Mouse (Mus musculus) CH12.LX (cell line): ENCODE measurements around the gene Akr1cl. TPM values are rescaled to one million over a fixed set of nuclear protein-coding genes. Genes with fewer than 3 reads are reported as not detected.

ENCODE experiments used
- DNase-seq: peaks from one replicate; pipeline ENCODE4 v3.0.0-alpha.2; 2013; ENCODE audit errors: extremely low read depth
- H3K27ac ChIP-seq: 2 replicates; pipeline ENCODE4 v1.5.1; 2012; ENCODE audit warnings: low read depth, mild to moderate bottlenecking, control low read depth, moderate library complexity; ENCODE audit not compliant: insufficient read depth
- H3K27me3 ChIP-seq: replicated peaks from 2 replicates; pipeline ENCODE3; 2012; ENCODE audit warnings: inconsistent platforms
- H3K36me3 ChIP-seq, 2 experiments: replicated peaks in 1 of 2; 2 replicates each; pipeline versions ENCODE3 to v1.6.1; 2012; ENCODE audit warnings: inconsistent platforms in 1 of 2, low read length in 1 of 2, mild to moderate bottlenecking in 1 of 2, mixed read lengths in 1 of 2, moderate library complexity in 1 of 2; ENCODE audit not compliant: control insufficient read depth in 1 of 2, insufficient read depth in 1 of 2
- H3K4me1 ChIP-seq, 2 experiments: 2 replicates each; pipeline ENCODE4 v1.6.1; 2012; ENCODE audit warnings: inconsistent platforms in 1 of 2, moderate library complexity in 1 of 2; ENCODE audit not compliant: insufficient read depth in 2 of 2, control insufficient read depth in 1 of 2
- H3K4me2 ChIP-seq: 2 replicates; pipeline ENCODE4 v1.6.1; 2012; ENCODE audit warnings: low read depth, mild to moderate bottlenecking, control low read depth; ENCODE audit not compliant: poor library complexity, insufficient read depth, severe bottlenecking
- H3K4me3 ChIP-seq, 3 experiments: fragments of 150-350 bp in 1 of 3; sonication (generic) in 1 of 3; replicated peaks in 1 of 3; 2 replicates each; pipeline versions ENCODE3 to v1.5.1; 2011 to 2012; ENCODE audit warnings: low read depth in 2 of 3, low read length in 2 of 3, mild to moderate bottlenecking in 2 of 3, moderate library complexity in 2 of 3, control low read depth in 1 of 3, improper control_type of control experiment in 1 of 3, inconsistent platforms in 1 of 3, mixed read lengths in 1 of 3; ENCODE audit not compliant: poor library complexity in 1 of 3
- H3K79me2 ChIP-seq: replicated peaks from 2 replicates; pipeline ENCODE4 v1.6.1; 2012; ENCODE audit warnings: mild to moderate bottlenecking, moderate library complexity; ENCODE audit not compliant: control insufficient read depth, poor library complexity, insufficient read depth, severe bottlenecking; ENCODE audit errors: extremely low read depth
- H3K9ac ChIP-seq: 2 replicates; pipeline ENCODE4 v1.6.1; 2012; ENCODE audit warnings: low read depth, mild to moderate bottlenecking, control low read depth, moderate library complexity; ENCODE audit not compliant: insufficient read depth
- H3K9me3 ChIP-seq: replicated peaks from 2 replicates; pipeline ENCODE3; 2012; ENCODE audit warnings: low read length, inconsistent platforms, mixed read lengths
- BHLHE40 ChIP-seq: IDR thresholded peaks from 2 replicates; pipeline ENCODE4 v1.6.1; 2011; ENCODE audit warnings: mild to moderate bottlenecking, low read depth, low read length, improper control_type of control experiment
- CHD1 ChIP-seq: IDR thresholded peaks from 2 replicates; pipeline ENCODE4 v1.6.1; 2012; ENCODE audit warnings: low read depth, low read length, improper control_type of control experiment, inconsistent platforms
- CHD2 ChIP-seq: IDR thresholded peaks from 2 replicates; pipeline ENCODE4 v1.6.1; 2011; ENCODE audit warnings: low read length, improper control_type of control experiment
- CTCF ChIP-seq, 2 experiments: IDR thresholded peaks in 1 of 2; conservative IDR thresholded peaks in 1 of 2; 2 replicates each; pipeline ENCODE4 v1.5.1; 2011 to 2012; ENCODE audit warnings: low read depth in 2 of 2, low read length in 2 of 2, improper control_type of control experiment in 1 of 2, inconsistent platforms in 1 of 2, mild to moderate bottlenecking in 1 of 2, moderate library complexity in 1 of 2
- E2F4 ChIP-seq: IDR thresholded peaks from 2 replicates; pipeline ENCODE4 v1.6.1; 2011; ENCODE audit warnings: low read depth, low read length, improper control_type of control experiment; ENCODE audit not compliant: insufficient replicate concordance
- ELF1 ChIP-seq: IDR thresholded peaks from 2 replicates; pipeline ENCODE4 v1.6.1; 2014; ENCODE audit warnings: low read depth, mild to moderate bottlenecking, inconsistent platforms, low read length, improper control_type of control experiment
- EP300 ChIP-seq: IDR thresholded peaks from 2 replicates; pipeline ENCODE4 v1.6.1; 2011; ENCODE audit warnings: low read length, improper control_type of control experiment
- ETS1 ChIP-seq: conservative IDR thresholded peaks from 2 replicates; pipeline ENCODE4 v1.6.1; 2012; ENCODE audit warnings: low read depth, mild to moderate bottlenecking, inconsistent platforms, low read length, improper control_type of control experiment, moderate library complexity
- GABPA ChIP-seq: IDR thresholded peaks from 2 replicates; pipeline ENCODE4 v1.6.1; 2012; ENCODE audit warnings: low read depth, low read length, improper control_type of control experiment, inconsistent platforms; ENCODE audit not compliant: insufficient replicate concordance
- IRF4 ChIP-seq: IDR thresholded peaks from 2 replicates; pipeline ENCODE4 v1.6.1; 2014; ENCODE audit warnings: low read depth, mild to moderate bottlenecking, inconsistent platforms, low read length, improper control_type of control experiment
- JUN ChIP-seq: IDR thresholded peaks from 2 replicates; pipeline ENCODE4 v1.6.1; 2011; ENCODE audit warnings: low read depth, mild to moderate bottlenecking, low read length, improper control_type of control experiment, moderate library complexity; ENCODE audit not compliant: insufficient read depth
- KAT2A ChIP-seq: IDR thresholded peaks from 2 replicates; pipeline ENCODE4 v1.6.1; 2012; ENCODE audit warnings: low read length, improper control_type of control experiment, inconsistent platforms; ENCODE audit not compliant: insufficient replicate concordance
- MAFK ChIP-seq: IDR thresholded peaks from 2 replicates; pipeline ENCODE4 v1.6.1; 2011; ENCODE audit warnings: low read length, improper control_type of control experiment; ENCODE audit not compliant: insufficient replicate concordance
- MAZ ChIP-seq: IDR thresholded peaks from 2 replicates; pipeline ENCODE4 v1.6.1; 2012; ENCODE audit warnings: low read depth, mild to moderate bottlenecking, inconsistent platforms, low read length, improper control_type of control experiment, moderate library complexity
- MXI1 ChIP-seq: IDR thresholded peaks from 2 replicates; pipeline ENCODE4 v1.6.1; 2011; ENCODE audit warnings: mild to moderate bottlenecking, low read depth, low read length, improper control_type of control experiment
- MYC ChIP-seq: IDR thresholded peaks from 2 replicates; pipeline ENCODE4 v1.6.1; 2011; ENCODE audit warnings: low read depth, mild to moderate bottlenecking, improper control_type of control experiment, low read length
- NELFE ChIP-seq: IDR thresholded peaks from 2 replicates; pipeline ENCODE4 v1.6.1; 2011; ENCODE audit warnings: low read depth, low read length, improper control_type of control experiment
- NRF1 ChIP-seq: IDR thresholded peaks from 2 replicates; pipeline ENCODE4 v1.6.1; 2014; ENCODE audit warnings: low read depth, mild to moderate bottlenecking, inconsistent platforms, low read length, improper control_type of control experiment, moderate library complexity
- POLR2A ChIP-seq: IDR thresholded peaks from 2 replicates; pipeline ENCODE4 v1.6.1; 2011; ENCODE audit warnings: low read depth, mild to moderate bottlenecking, improper control_type of control experiment, low read length
- POLR2AphosphoS2 ChIP-seq: IDR thresholded peaks from 2 replicates; pipeline ENCODE4 v1.6.1; 2011; ENCODE audit warnings: low read depth, low read length, improper control_type of control experiment
- RAD21 ChIP-seq: IDR thresholded peaks from 2 replicates; pipeline ENCODE4 v1.6.1; 2011; ENCODE audit warnings: low read depth, mild to moderate bottlenecking, low read length, improper control_type of control experiment, moderate library complexity
- RCOR1 ChIP-seq: conservative IDR thresholded peaks from 2 replicates; pipeline ENCODE4 v1.6.1; 2012; ENCODE audit warnings: low read depth, mild to moderate bottlenecking, inconsistent platforms, low read length, improper control_type of control experiment
- SIN3A ChIP-seq: IDR thresholded peaks from 2 replicates; pipeline ENCODE4 v1.6.1; 2012; ENCODE audit warnings: low read length, improper control_type of control experiment, inconsistent platforms
- SMC3 ChIP-seq: IDR thresholded peaks from 2 replicates; pipeline ENCODE4 v1.6.1; 2011; ENCODE audit warnings: low read depth, low read length, improper control_type of control experiment
- ZC3H11A ChIP-seq: IDR thresholded peaks from 2 replicates; pipeline ENCODE4 v1.6.1; 2012; ENCODE audit warnings: low read depth, mild to moderate bottlenecking, inconsistent platforms, low read length, improper control_type of control experiment
- ZMIZ1 ChIP-seq: IDR thresholded peaks from 2 replicates; pipeline ENCODE4 v1.6.1; 2012; ENCODE audit warnings: low read depth, mild to moderate bottlenecking, inconsistent platforms, low read length, improper control_type of control experiment
- ZNF384 ChIP-seq: IDR thresholded peaks from 2 replicates; pipeline ENCODE4 v1.6.1; 2012; ENCODE audit warnings: low read depth, low read length, improper control_type of control experiment, inconsistent platforms
- dilution Hi-C: fragments of 300-500 bp; cut with MboI; formaldehyde crosslinking; loops from 2 replicates; pipeline ENCODE4 v1.14.3; 2020; ENCODE audit warnings: low sequenced_read_pairs; ENCODE audit not compliant: extremely low pct_unique_long_range_greater_than_20kb, extremely low pct_ligation_motif_present
- in situ Hi-C: fragments of 300-500 bp; cut with MboI; formaldehyde crosslinking; loops from 3 replicates; pipeline ENCODE4 v1.14.3; 2019; ENCODE audit warnings: low sequenced_read_pairs, low pct_ligation_motif_present, low pct_unique_long_range_greater_than_20kb, mixed read lengths
- polyA plus RNA-seq: library from polyadenylated mRNA; unstranded; fragments of >175 nt; gene quantifications from 2 replicates; pipeline ENCODE4 v1.2.1, GENCODE M21; 2012; ENCODE audit warnings: low read depth; ENCODE audit not compliant: insufficient read length
- total RNA-seq, 2 experiments: library from RNA; depleted of rRNA; stranded (reverse); fragments of 300-350 nt in 1 of 2; fragments of >200 nt in 1 of 2; gene quantifications; 2 replicates each; pipeline ENCODE4 v1.2.3; 2012 to 2014

The Akr1cl gene
- total and polyA plus RNA-seq, 3 experiments = not detected

DNA sequence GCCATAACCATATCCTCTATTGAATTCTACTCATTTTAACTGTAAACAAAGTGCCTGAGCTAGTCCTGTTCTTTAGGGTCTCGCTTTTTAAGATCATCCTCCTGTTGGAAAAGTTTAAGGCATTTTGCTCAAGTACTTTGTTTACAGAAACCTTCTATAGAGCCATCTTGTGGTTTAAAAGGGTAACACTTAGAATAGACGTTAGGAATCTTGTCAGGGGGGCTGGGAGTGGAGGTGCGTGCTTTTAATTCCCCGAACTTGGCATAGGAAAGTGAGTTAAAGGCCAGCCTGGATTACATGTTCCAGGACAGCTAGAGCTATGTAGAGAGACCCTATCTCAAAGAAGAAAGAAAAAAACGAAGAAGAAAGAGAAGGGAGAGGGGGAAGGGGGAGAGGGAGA lies 43.0 kb upstream of the Akr1cl start:
- Histone ChIP-seq H3K27ac (no peak overlapping the region), H3K4me3 (no peak overlapping the region), H3K4me1 (no peaks in the 10 kb centered on the region), H3K9ac (no peak overlapping the region), H3K4me2 (no peak overlapping the region), H3K9me3 (no peaks in the 10 kb centered on the region), H3K36me3 (no peaks in the 10 kb centered on the region), H3K27me3 (no peaks in the 10 kb centered on the region), H3K79me2 (no peaks in the 10 kb centered on the region)
- TF ChIP-seq MAZ (no peak), RCOR1 (no peak), BHLHE40 (no peak), KAT2A (no peak), ZMIZ1 (no peak), SMC3 (peak; percentile 41), RAD21 (peak; percentile 13), MYC (no peak), CTCF (conservative IDR thresholded peaks at IDR 0.05 in 1 of 2, IDR thresholded peaks at IDR 0.05 in 1 of 2; ENCODE audit: low read depth in 2 of 2, low read length in 2 of 2) (peak in 1 of 2 experiments; percentile 55; a peak in 2 of 4 replicates), GABPA (no peak), CHD2 (no peak)
- in situ Hi-C loops (no loop called here), dilution Hi-C loops (no loop called here)
- no peak for DNase-seq

DNA sequence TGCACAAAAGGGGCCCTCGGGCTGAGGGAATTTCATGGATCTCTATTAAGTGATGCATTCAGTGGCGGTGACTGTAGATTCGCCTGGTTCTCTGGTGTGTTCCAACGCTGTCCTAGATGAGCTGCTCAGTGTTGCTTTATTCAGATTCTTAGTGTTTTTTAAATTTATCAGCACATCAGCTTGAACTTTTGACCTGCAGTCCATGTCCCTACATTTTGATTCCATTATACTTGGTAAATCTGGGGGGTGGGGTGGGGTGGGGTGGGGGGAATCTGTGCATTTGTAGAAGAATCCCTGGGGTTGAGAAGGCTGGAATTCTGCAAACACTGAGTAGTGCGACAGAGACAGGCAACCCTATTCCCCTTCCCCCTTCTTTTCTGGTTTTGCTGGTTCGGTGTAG lies 41.0 kb upstream of the Akr1cl start, which contains the start of gene Crygc:
Crygc (minus strand) TSS at position 101 of the 400 bp plus-strand sequence.
- H3K36me3 ChIP-seq = no peaks in the 10 kb centered on the region
- dilution Hi-C loops (no loop called here), in situ Hi-C loops (no loop called here)
- H3K27me3 ChIP-seq = no peaks in the 10 kb centered on the region
- no peaks in the 10 kb centered on the region for H3K9me3 ChIP-seq
- no peak for DNase-seq
- no peak within 1 kb of the TSS for H3K27ac ChIP-seq
- TF ChIP-seq POLR2A = no peak
- TF ChIP-seq ZC3H11A = no peak
- no peak for TF ChIP-seq MXI1
- no peak for TF ChIP-seq EP300
- TF ChIP-seq E2F4 = no peak
- H3K9ac ChIP-seq = no peak within 1 kb of the TSS
- no peak within 1 kb of the TSS for H3K4me3 ChIP-seq
- no peaks in the 10 kb centered on the region for H3K4me1 ChIP-seq
- H3K79me2 ChIP-seq = no peaks in the 10 kb centered on the region
- no peak within 1 kb of the TSS for H3K4me2 ChIP-seq

DNA sequence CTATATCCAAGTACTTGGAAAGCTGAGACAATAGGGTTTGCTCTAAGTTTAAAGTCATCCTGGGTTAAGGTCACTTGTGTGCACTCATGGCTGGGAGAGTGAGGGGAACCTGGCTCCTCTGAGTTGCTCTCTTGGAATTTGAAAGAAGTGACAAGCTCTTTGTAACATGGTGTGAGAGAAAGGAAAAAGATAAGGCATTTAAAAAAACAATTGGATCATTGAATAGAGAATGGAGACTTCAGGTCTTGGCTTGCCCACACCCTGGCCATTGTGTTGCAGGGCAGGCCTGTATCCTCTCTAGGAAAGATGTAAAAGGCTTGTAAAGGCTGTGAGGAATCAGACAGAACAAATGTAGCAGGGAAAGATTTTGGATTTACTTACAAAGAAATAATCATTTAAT lies 35.3 kb upstream of the Akr1cl start:
- Histone ChIP-seq H3K4me2 (no peak overlapping the region), H3K79me2 (no peaks in the 10 kb centered on the region), H3K27ac (no peak overlapping the region), H3K27me3 (no peaks in the 10 kb centered on the region), H3K9ac (no peak overlapping the region), H3K36me3 (no peaks in the 10 kb centered on the region), H3K4me1 (peaks cover 0 to 7% of the 10 kb centered on the region in 2 experiments; a peak in 2 of 4 replicates), H3K4me3 (no peak overlapping the region), H3K9me3 (peaks cover 2% of the 10 kb centered on the region)
- in situ Hi-C loops = no loop called here
- dilution Hi-C loops = no loop called here
- TF ChIP-seq ZNF384 = no peak
- no peak for TF ChIP-seq IRF4
- no peak for TF ChIP-seq ETS1
- no peak for TF ChIP-seq MAFK
- TF ChIP-seq POLR2AphosphoS2 = no peak
- TF ChIP-seq KAT2A = no peak
- no peak for TF ChIP-seq CTCF (conservative IDR thresholded peaks at IDR 0.05 in 1 of 2, IDR thresholded peaks at IDR 0.05 in 1 of 2; ENCODE audit: low read depth in 2 of 2, low read length in 2 of 2)
- TF ChIP-seq MXI1 = no peak
- no peak for TF ChIP-seq BHLHE40
- no peak for TF ChIP-seq EP300
- TF ChIP-seq ZMIZ1 = no peak
- no peak for TF ChIP-seq ZC3H11A
- TF ChIP-seq SIN3A = no peak
- TF ChIP-seq NELFE = no peak
- TF ChIP-seq JUN = no peak
- no peak for TF ChIP-seq NRF1
- TF ChIP-seq CHD1 = no peak
- no peak for TF ChIP-seq ELF1
- DNase-seq = no peak
